Mouse (Mus musculus) limb, embryonic 10.5 days (tissue): ENCODE results near the gene Exoc3l. TPM values are rescaled to one million over a fixed set of nuclear protein-coding genes. Genes with fewer than 3 reads are reported as not detected.

Experiments used
- DNase-seq: peaks from one replicate; pipeline ENCODE4 v3.0.0-alpha.2; 2017; ENCODE audit warnings: low spot score
- H3K27ac ChIP-seq: fragments of 300-500 bp; sonication (generic); 2 replicates; pipeline ENCODE4 v1.5.1; 2016; ENCODE audit warnings: mild to moderate bottlenecking
- H3K27me3 ChIP-seq: fragments of 300-500 bp; sonication (generic); 2 replicates; pipeline ENCODE4 v1.6.1; 2016; ENCODE audit warnings: low read depth, mild to moderate bottlenecking; ENCODE audit not compliant: poor library complexity, severe bottlenecking
- H3K36me3 ChIP-seq: fragments of 300-500 bp; sonication (generic); 2 replicates; pipeline ENCODE4 v1.6.1; 2016; ENCODE audit warnings: mild to moderate bottlenecking, moderate library complexity
- H3K4me1 ChIP-seq: fragments of 300-500 bp; sonication (generic); 2 replicates; pipeline ENCODE4 v1.6.1; 2016
- H3K4me3 ChIP-seq: fragments of 300-500 bp; sonication (generic); 2 replicates; pipeline ENCODE4 v1.5.1; 2016; ENCODE audit warnings: mild to moderate bottlenecking, moderate library complexity
- H3K9me3 ChIP-seq: fragments of 300-500 bp; sonication (generic); replicated peaks from 2 replicates; pipeline ENCODE4 v1.6.1; 2016; ENCODE audit warnings: mild to moderate bottlenecking
- WGBS: fragments of 180-500 bp; shearing (Covaris S2); methylation state at CpG from one replicate; pipeline ENCODE4 v1.1.7; 2016; 5-methylcytosine and 5-hydroxymethylcytosine counted together
- polyA plus RNA-seq: library from polyadenylated mRNA; unstranded; fragments of >200 nt; fragmentation: Nextera tagmentation; extraction: Ambion mirVana; gene quantifications from 2 replicates; pipeline ENCODE4 v1.2.1, GENCODE M21; 2016

Gene Exoc3l
- polyA plus RNA-seq, 1 experiment from 2014 or later = 15.1 TPM

GRCm38 (mm10) chr8:105268342-105269074 is 27.4 kb downstream of the Exoc3l start:
- WGBS = under 1% methylated on average over 65 of the region's 65 CpGs
- peak overlapping the region; percentile 62 for H3K4me3 ChIP-seq
- H3K27me3 ChIP-seq = peaks cover 100% of the 10 kb centered on the region
- no peaks in the 10 kb centered on the region for H3K36me3 ChIP-seq
- 0 out of 2 replicates have a peak, but pooled peaks cover 2% of the 10 kb centered on the region for H3K9me3 ChIP-seq
- peak overlapping the region; percentile 9; the same call in 1 of the 2 replicates for H3K27ac ChIP-seq
- peak; percentile 82 for DNase-seq
- H3K4me1 ChIP-seq = peaks cover 58% of the 10 kb centered on the region

- Histone ChIP-seq H3K27ac (no peak overlapping the region), H3K36me3 (no peaks in the 10 kb centered on the region), H3K27me3 (peaks cover 100% of the 10 kb centered on the region), H3K4me1 (peaks cover 58% of the 10 kb centered on the region), H3K9me3 (0 out of 2 replicates have a peak, but pooled peaks cover 2% of the 10 kb centered on the region), H3K4me3 (peak overlapping the region; percentile 6; the same call in 1 of the 2 replicates)
- no peak for DNase-seq
- 7% methylated on average over 13 of the region's 13 CpGs for WGBS
Measured at GRCm38 (mm10) chr8:105266775-105267174, 29.1 kb downstream of the Exoc3l start.

- Histone ChIP-seq H3K27me3 (peaks cover 100% of the 10 kb centered on the region), H3K9me3 (0 out of 2 replicates have a peak, but pooled peaks cover 2% of the 10 kb centered on the region), H3K36me3 (no peaks in the 10 kb centered on the region), H3K4me3 (peak overlapping the region; percentile 71), H3K27ac (no peak overlapping the region), H3K4me1 (peaks cover 50% of the 10 kb centered on the region)
- 17% methylated on average over 10 of the region's 10 CpGs for WGBS
- no peak for DNase-seq
Measured at GRCm38 (mm10) chr8:105265128-105265527, 30.8 kb downstream of the Exoc3l start.

- WGBS = under 1% methylated on average over 54 of the region's 54 CpGs
- Histone ChIP-seq H3K4me1 (peaks cover 49% of the 10 kb centered on the region), H3K36me3 (no peaks in the 10 kb centered on the region), H3K4me3 (peak within 1 kb of the TSS; percentile 71), H3K9me3 (0 out of 2 replicates have a peak, but pooled peaks cover 2% of the 10 kb centered on the region), H3K27ac (peak within 1 kb of the TSS; percentile 59; the same call in 1 of the 2 replicates), H3K27me3 (peaks cover 100% of the 10 kb centered on the region)
- DNase-seq = peak; percentile 81
Measured at GRCm38 (mm10) chr8:105264024-105264982, 31.6 kb downstream of the Exoc3l start, which contains the start of the genes Tradd and Fbxl8. TSS of gene Tradd (minus strand) at chr8:105264609. TSS of gene Fbxl8 (plus strand) at chr8:105264648.

GRCm38 (mm10) chr8:105263244-105263912 is 32.5 kb downstream of the Exoc3l start:
- peaks cover 100% of the 10 kb centered on the region for H3K27me3 ChIP-seq
- no peak overlapping the region for H3K27ac ChIP-seq
- peak overlapping the region; percentile 71 for H3K4me3 ChIP-seq
- H3K4me1 ChIP-seq = peaks cover 49% of the 10 kb centered on the region
- WGBS = 42% methylated on average over 16 of the region's 16 CpGs
- no peak for DNase-seq
- 0 out of 2 replicates have a peak, but pooled peaks cover 2% of the 10 kb centered on the region for H3K9me3 ChIP-seq
- no peaks in the 10 kb centered on the region for H3K36me3 ChIP-seq

- 80% methylated on average over 12 of the region's 12 CpGs for WGBS
- no peak for DNase-seq
Measured at GRCm38 (mm10) chr8:105261326-105261980, 34.4 kb downstream of the Exoc3l start.

GRCm38 (mm10) chr8:105260371-105261099 is 35.4 kb downstream of the Exoc3l start:
- no peaks in the 10 kb centered on the region for H3K36me3 ChIP-seq
- no peaks in the 10 kb centered on the region for H3K9me3 ChIP-seq
- DNase-seq = no peak
- peaks cover 34% of the 10 kb centered on the region for H3K4me1 ChIP-seq
- no peak overlapping the region for H3K27ac ChIP-seq
- 67% methylated on average over 7 of the region's 7 CpGs for WGBS
- H3K27me3 ChIP-seq = peaks cover 100% of the 10 kb centered on the region
- H3K4me3 ChIP-seq = no peak overlapping the region

More at GRCm38 (mm10) chr8:105261326-105261980, 34.4 kb downstream of the Exoc3l start:
- 0 out of 2 replicates have a peak, but pooled peaks cover 2% of the 10 kb centered on the region for H3K9me3 ChIP-seq
- H3K4me1 ChIP-seq = peaks cover 32% of the 10 kb centered on the region
- H3K36me3 ChIP-seq = no peaks in the 10 kb centered on the region
- no peak overlapping the region for H3K4me3 ChIP-seq
- H3K27ac ChIP-seq = no peak overlapping the region
- peaks cover 100% of the 10 kb centered on the region for H3K27me3 ChIP-seq

GRCm38 (mm10) chr8:105259721-105260320 is 36.1 kb downstream of the Exoc3l start:
- DNase-seq = peak; percentile 93
- WGBS = 4% methylated on average over 30 of the region's 30 CpGs
- Histone ChIP-seq H3K36me3 (no peaks in the 10 kb centered on the region), H3K4me1 (peaks cover 37% of the 10 kb centered on the region), H3K27ac (no peak overlapping the region), H3K9me3 (no peaks in the 10 kb centered on the region), H3K27me3 (peaks cover 100% of the 10 kb centered on the region), H3K4me3 (peak overlapping the region; percentile 50)

GRCm38 (mm10) chr8:105258911-105259720 is 36.8 kb downstream of the Exoc3l start:
- Histone ChIP-seq H3K27me3 (peaks cover 93% of the 10 kb centered on the region), H3K4me3 (peak overlapping the region; percentile 50), H3K36me3 (no peaks in the 10 kb centered on the region), H3K27ac (0 out of 2 replicates have a peak overlapping the region, but pooled peaks have one; percentile 2), H3K9me3 (no peaks in the 10 kb centered on the region), H3K4me1 (peaks cover 37% of the 10 kb centered on the region)
- peak; percentile 67 for DNase-seq
- WGBS = 2% methylated on average over 55 of the region's 55 CpGs

GRCm38 (mm10) chr8:105257318-105258114 is 38.4 kb downstream of the Exoc3l start:
- Histone ChIP-seq H3K9me3 (no peaks in the 10 kb centered on the region), H3K27ac (no peak overlapping the region), H3K36me3 (peaks cover 13% of the 10 kb centered on the region; the same call in 1 of the 2 replicates), H3K4me1 (peaks cover 41% of the 10 kb centered on the region), H3K27me3 (peaks cover 77% of the 10 kb centered on the region), H3K4me3 (no peak overlapping the region)
- 68% methylated on average over 7 of the region's 7 CpGs for WGBS
- DNase-seq = no peak
